Mouse (Mus musculus) embryo, embryonic 11.5 days (tissue): ENCODE data around the gene Gm45261.

Experiments
- DNase-seq: peaks from one replicate; pipeline ENCODE4 v3.0.0-alpha.2; 2012; ENCODE audit warnings: low read depth, low spot score

The Gm45261 gene

GRCm38 (mm10) chr1:80461348-80461747 is at the start of gene Gm45261:
Gene Gm45261 (minus strand): TSS chr1:80461448.
- DNase-seq, result no peak

- DNase-seq, result no peak
Observed at GRCm38 (mm10) chr1:80504757-80505156, 43.5 kb upstream of the Gm45261 start.

DNA sequence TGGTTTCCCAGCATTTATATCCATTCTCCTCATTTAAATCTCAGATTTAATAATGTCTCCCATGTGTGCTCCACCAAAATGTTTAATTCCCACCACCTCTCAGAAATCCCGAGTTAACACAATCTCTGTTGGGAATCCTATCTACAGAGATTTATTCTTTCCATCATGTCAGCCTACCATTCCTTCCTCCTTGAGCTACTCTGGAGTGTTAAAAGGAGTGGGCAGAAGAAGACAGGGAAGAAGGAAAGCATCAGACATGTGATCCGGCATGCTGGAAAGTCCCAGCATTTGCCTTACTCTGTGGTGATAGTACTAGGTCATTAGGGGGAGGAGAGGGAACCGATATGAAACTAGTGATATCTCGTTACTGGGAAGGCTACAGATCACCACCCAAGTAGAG is 42.8 kb upstream of the Gm45261 start:
- DNase-seq, result no peak

DNA sequence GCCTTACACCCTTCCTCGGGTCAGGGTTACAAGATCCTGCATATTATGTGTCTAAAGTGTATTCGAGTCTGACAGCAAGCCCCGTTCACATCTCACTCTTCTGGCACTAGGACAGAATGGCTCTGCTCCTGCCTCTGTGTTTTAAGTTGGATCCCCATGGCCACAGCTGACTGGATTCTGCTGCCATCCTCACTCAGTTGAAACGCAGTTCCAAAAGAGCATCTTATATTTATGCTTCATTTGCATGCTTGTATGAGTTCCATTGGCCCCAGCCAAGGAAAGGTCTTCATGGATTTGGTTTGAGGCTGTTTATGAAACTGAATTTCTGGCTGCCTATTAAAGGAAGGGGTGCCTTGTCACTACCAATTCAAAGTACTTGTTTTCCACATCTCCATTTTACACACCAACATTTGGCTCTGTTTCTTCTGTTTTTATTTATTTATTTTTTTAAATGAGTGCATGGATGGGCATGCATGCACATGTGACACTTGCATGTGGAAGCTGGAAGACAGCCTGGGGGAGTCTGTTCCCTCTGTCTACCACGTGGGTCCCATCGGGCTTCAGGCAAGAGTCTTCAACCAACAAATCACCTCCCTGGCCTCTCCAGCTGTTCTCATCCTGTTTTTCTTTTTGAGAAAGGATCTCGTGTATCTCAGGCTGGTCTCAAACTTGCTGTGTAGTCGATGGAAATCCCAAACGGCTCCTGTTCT is 41.4 kb upstream of the Gm45261 start:
- no peak for DNase-seq

DNA sequence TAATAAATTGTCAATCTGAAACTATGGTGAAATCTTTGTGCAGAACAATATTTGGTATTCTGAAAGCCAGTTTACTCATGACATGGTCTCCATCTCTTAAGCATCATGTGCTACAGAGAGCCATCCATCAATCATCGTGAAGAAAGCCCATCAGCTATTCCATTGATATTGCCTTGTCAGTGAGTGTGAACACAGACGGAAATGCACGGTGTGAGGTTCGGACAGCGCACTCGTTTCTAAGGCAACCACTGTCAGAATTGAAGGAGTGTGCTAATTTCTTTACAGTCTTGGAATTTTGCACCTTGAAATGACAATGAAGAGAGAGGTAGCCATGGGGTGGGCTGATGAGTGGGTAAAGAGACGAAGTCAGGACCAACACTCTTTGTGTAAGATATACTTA is 38.0 kb upstream of the Gm45261 start:
- DNase-seq, result no peak

DNA sequence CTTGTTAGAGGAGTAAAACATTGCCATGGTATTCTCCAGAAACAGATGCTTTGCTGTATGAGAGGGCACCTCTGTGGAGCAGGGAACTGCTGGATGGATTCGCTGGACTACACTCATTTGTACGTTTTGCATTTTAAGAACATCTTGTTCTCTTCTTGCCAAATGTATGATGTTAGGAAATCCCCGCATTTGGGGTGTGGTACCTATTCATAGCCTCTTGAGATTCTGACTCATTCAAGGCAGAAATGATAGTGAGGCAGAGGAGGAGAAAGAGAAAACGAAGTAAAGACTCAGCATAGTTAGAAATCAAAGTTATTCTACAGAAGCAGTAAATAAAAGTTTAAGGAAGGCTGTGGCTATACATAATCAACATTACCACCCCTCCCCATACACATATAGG is 35.1 kb upstream of the Gm45261 start:
- DNase-seq, result no peak

- DNase-seq, result no peak
Observed at GRCm38 (mm10) chr1:80483419-80483818, 22.2 kb upstream of the Gm45261 start.

- DNase-seq, result no peak
Observed at GRCm38 (mm10) chr1:80474942-80475341, 13.7 kb upstream of the Gm45261 start.

DNA sequence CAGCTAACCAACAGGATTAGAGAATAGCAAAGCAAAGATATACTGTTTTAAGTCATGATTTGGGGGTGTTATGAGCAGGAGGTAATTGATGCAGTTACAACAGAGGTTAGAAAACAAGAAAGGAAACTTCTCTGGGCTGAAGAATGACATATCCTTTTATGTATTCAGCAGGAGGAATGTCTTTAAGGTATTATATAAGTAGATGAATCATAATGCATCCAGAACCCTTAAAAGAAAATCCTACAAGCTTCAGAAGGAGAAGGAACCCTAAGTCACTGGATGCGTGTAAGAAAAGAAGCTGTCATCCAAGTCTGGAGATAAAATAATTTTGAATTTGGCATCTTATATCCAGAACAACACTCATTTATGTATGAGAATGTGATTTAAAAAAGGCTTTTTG is 11.1 kb upstream of the Gm45261 start:
- DNase-seq, result no peak

DNA sequence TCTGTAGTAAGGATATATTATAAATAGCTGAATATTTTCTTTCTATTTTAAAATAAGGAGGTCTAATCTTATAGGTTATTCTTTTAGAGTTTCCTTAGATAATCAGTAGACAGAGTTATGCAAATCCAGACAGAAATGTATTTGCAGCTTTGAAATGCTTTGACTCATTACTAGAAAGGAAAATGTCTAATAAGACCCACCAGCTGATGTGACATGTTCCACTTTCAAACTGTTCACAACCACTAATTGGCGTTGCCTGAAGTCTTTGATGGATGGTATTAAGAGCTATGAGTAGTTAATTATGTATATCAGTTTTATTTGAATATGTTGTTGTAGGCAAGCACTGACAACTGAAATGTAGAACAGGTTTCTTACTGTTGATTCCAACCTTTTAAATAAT is 1.3 kb downstream of the Gm45261 start:
- no peak for DNase-seq

DNA sequence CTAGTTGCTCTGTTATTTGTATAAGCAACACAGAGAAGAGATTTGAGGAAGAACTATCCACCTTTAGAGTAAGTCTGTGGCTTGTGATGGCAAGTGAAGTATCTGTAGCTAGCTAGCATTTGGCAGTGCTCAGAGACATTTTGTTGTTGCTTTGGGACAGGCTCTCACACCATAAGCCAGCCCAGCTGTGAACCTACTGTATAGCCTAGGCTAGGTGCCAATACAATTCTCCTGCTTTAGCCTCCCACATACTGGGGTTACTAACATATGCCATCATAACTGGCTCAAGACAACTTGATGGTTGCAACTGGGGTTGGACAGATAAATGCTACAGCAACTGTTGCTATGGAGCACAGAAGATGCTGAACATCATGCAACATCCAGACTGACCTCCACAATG is 1.8 kb downstream of the Gm45261 start:
- no peak for DNase-seq

GRCm38 (mm10) chr1:80453971-80454370 is 7.3 kb downstream of the Gm45261 start:
- no peak for DNase-seq

- DNase-seq, result no peak
Observed at GRCm38 (mm10) chr1:80451914-80452549, 9.2 kb downstream of the Gm45261 start.

DNA sequence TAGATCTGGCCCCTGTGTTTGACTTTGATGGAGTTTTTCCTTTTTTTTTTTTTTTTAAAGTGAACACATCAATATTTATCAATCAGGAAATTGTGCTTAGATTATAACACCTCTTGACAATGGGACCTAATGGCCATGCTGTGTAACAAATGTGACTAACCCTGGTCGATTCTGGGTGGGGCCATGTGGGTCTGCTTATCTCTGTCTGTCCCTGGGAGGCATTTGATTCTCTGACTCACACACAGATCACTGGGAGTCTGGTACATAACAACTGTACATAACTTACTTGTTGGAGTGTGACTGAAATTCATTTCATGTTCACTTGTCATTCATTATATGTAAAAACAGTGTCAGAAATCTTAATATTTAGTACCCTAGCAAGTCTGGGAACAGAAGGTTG is 13.7 kb downstream of the Gm45261 start:
- DNase-seq, result no peak

DNA sequence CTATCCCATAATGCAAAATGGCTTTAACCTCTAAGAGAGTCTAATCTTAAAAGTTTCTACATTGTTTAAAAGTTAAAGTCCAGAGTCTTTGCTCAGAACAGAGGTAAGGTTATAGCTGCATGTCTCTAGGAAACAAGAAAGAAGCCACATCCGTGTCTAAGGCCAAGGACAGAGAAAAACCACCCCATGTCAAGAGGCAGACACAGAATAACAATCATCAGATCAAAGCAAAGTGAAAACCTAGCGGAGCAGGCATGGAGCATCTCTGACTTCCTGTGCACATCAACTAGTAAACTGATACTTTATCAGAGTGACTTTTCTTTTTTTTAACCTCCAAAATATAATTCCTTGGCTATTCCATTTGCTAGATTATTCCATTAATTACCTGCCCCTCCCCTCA is 20.3 kb downstream of the Gm45261 start:
- DNase-seq, result no peak

GRCm38 (mm10) chr1:80438506-80438905 is 22.7 kb downstream of the Gm45261 start:
- DNase-seq, result no peak

DNA sequence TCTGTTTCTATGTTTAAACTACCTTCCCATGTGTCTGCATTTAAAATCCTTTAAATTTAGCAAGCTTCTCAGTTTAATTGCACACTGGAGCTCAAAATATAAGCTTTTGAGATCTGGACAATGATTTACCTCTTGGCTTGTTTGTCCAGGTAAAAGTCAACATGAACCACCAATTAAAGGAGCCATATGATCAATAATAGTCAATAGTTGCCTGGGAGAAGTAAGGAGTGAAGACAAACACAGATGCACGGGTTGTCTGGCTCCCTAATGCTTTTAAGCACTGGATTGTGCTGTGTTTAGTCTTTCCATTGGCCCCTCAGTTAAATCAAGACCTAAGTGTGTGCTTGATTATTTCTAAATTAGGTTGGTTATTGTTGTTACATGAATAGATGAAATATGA is 33.3 kb downstream of the Gm45261 start:
- DNase-seq, result no peak

DNA sequence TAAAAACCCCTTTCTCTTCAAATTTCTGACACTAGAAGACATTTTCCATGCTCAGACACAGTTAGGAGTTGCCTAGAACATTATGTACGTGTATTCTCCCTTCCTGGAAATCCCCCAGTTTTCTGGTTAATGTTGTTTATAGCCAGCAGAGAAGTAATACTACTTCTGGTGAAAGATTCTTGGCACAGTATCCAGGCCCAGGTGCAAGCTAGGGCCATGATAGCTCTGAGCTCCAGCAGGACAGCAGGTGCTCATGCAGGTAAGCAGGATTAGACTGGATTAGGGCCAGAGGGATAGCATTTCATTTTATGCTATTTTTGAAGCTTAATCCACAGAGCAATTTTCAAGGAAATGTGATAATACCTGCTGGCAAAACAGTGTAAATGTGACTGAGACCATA is 33.8 kb downstream of the Gm45261 start:
- DNase-seq, result no peak

DNA sequence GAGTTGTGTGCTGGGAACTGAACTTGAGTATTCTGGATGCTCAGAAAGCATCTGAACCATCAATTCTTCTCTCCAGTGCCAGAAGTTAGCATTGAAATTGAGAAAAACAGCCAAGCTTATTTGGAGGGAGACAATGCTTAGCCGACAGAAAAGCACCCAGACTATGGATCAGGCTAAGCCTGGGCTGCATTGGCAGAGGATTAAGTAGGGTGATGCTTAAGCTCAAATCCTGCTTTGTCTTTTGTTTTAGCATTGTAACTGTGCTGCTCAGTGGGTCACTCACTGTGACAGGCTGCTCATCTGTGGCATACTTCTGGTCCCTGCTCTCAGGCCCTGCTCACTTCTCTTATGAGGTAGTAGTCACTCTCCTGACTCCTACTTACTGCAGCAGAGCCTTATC is 36.6 kb downstream of the Gm45261 start:
- DNase-seq, result no peak

DNA sequence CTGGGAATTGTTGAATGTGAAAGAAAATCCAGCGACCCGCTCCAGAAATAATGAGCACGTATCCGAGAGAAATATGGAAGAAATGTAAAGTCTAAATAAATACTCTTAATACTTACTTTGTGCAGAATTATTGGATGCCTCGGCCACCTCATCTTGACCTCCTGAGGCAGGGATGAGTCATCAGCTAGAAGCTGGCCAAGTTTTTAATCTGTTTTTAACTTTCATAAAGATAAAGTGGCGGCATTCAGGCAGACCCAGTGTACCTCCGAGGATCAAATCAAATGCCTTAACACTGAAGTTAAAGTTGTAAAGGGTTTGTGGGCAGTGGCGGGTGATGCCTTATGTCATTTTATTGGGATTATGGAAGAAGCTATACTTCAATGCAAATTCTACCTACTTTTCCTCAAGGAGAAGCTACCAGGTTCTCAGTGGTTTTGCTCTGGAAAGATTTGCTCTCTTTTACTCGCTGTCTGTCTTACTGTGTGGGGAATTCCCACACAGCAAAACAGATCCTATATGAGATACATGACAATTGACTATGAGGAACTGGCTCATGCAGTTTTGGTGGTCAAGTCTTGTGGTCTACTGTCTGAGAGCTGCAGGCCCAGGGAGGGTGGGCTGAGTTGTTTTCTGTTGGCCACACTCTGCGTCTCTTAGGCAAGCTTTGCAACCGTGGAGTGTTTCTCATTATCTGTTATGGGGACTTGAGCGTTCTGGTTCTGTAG is 42.8 kb downstream of the Gm45261 start:
- no peak for DNase-seq

DNA sequence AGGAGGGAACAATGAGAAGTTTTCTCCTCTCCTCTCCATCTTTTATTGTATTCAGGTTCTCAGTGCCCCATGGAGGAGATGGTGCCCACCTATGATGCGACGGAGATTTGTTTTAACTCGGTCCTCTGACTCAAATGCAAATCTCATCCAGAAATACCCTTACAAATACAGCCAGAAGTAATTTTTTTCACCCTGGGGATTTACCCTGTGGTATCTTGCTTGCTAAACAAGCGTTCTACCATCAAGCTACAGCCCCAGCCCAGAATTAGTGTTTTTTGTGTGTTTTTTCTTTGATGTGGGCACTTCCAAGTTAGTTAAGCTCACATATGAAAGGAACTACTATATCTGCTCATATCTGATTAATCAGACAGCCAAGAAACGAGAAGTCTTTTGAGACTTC is 44.9 kb downstream of the Gm45261 start:
- no peak for DNase-seq

GRCm38 (mm10) chr1:80412521-80412920 is 48.7 kb downstream of the Gm45261 start:
- no peak for DNase-seq
